Mouse (Mus musculus): Measurements from ENCODE around the gene Bcr. TPM values are rescaled to one million over a fixed set of nuclear protein-coding genes. Genes with fewer than 3 reads are reported as not detected.

The Bcr gene
- total RNA-seq, 4 experiments from 2014 or later: 33.7 to 76.4 (median 56.5) TPM

- no peak for DNase-seq
These were observed 74.6 kb downstream of the Bcr start for GRCm38 (mm10) chr10:75134861-75135517.

- DNase-seq: no peak
These were observed 75.2 kb downstream of the Bcr start for GRCm38 (mm10) chr10:75135518-75136162.

- DNase-seq: no peak
These were observed 76.8 kb downstream of the Bcr start for GRCm38 (mm10) chr10:75137148-75137547.

- no peak for DNase-seq
These were observed 84.8 kb downstream of the Bcr start for GRCm38 (mm10) chr10:75145221-75145620.

- DNase-seq: no peak
These were observed 85.6 kb downstream of the Bcr start for GRCm38 (mm10) chr10:75146001-75146400.

GRCm38 (mm10) chr10:75146619-75147018 lies 86.2 kb downstream of the Bcr start:
- no peak for DNase-seq

GRCm38 (mm10) chr10:75148295-75148694 lies 87.9 kb downstream of the Bcr start:
- DNase-seq: no peak

GRCm38 (mm10) chr10:75150361-75150760 lies 90.0 kb downstream of the Bcr start:
- DNase-seq: no peak

GRCm38 (mm10) chr10:75151311-75151710 lies 90.9 kb downstream of the Bcr start:
- DNase-seq: peak; percentile 63

GRCm38 (mm10) chr10:75156835-75157234 lies 96.4 kb downstream of the Bcr start:
- no peak for DNase-seq

GRCm38 (mm10) chr10:75157713-75158112 lies 97.3 kb downstream of the Bcr start:
- DNase-seq: no peak

- DNase-seq: no peak
These were observed 98.0 kb downstream of the Bcr start for GRCm38 (mm10) chr10:75158356-75158755.

GRCm38 (mm10) chr10:75160171-75160900 lies 99.9 kb downstream of the Bcr start:
- DNase-seq: no peak

- no peak for DNase-seq
These were observed 105.6 kb downstream of the Bcr start for GRCm38 (mm10) chr10:75165825-75166481.

- DNase-seq: no peak
These were observed 106.2 kb downstream of the Bcr start for GRCm38 (mm10) chr10:75166601-75167000.

- DNase-seq: peak; percentile 63
These were observed 109.9 kb downstream of the Bcr start for GRCm38 (mm10) chr10:75170207-75170850.

- no peak for DNase-seq
These were observed 112.7 kb downstream of the Bcr start for GRCm38 (mm10) chr10:75173056-75173455.

GRCm38 (mm10) chr10:75173712-75174111 lies 113.3 kb downstream of the Bcr start:
- DNase-seq: no peak

GRCm38 (mm10) chr10:75176494-75176893 lies 116.1 kb downstream of the Bcr start:
- no peak for DNase-seq

GRCm38 (mm10) chr10:75178911-75179310 lies 118.5 kb downstream of the Bcr start:
- DNase-seq: no peak

GRCm38 (mm10) chr10:75182151-75182774 lies 121.9 kb downstream of the Bcr start:
- peak; percentile 45 for DNase-seq

- DNase-seq: no peak
These were observed 124.4 kb downstream of the Bcr start for GRCm38 (mm10) chr10:75184826-75185225.
